Mouse (Mus musculus) cortical plate, adult 2 months (tissue): ENCODE data around the gene Caln1.

Experiments used
- CTCF ChIP-seq: fragments of 200-500 bp; IDR thresholded peaks from 2 replicates; pipeline ENCODE4 v1.5.1; 2011; ENCODE audit warnings: mild to moderate bottlenecking, control low read depth, low read length; ENCODE audit not compliant: insufficient read depth; ENCODE audit errors: extremely low read depth
- POLR2A ChIP-seq: fragments of 200-500 bp; IDR thresholded peaks from 2 replicates; pipeline ENCODE4 v1.6.1; 2011; ENCODE audit warnings: mild to moderate bottlenecking, low read length, control low read depth; ENCODE audit not compliant: insufficient read depth; ENCODE audit errors: extremely low read depth

DNA sequence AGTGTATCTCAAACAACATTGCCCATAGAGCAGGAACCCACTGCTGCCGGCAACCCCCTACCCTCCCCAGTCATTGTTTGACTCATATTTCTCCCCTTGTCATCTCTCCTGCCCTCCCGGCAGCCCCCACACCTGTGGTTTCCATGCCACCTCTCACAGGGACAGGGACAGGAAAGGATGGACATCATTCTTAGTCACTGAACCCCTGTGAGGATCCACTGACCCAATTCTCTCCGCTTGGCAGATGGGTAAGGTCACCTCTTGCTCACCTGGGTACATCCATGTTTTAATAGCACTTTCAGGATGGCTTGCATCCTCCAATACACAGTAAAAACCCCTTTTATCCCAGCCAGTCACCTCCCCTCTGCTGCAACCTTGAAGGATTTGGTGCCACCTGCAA, 405.7 kb downstream of the Caln1 start:
- TF ChIP-seq CTCF (no peak), POLR2A (no peak)
